Mouse (Mus musculus): ENCODE results near the gene Olfr1423. TPM values are rescaled to one million over a fixed set of nuclear protein-coding genes. Genes with fewer than 3 reads are reported as not detected.

The Olfr1423 gene
- polyA plus RNA-seq, 1 experiment from 2014 or later, result not detected

GRCm38 (mm10) chr19:12005376-12006360 lies 35.4 kb downstream of the Olfr1423 start:
- H3K4me1 ChIP-seq (replicated peaks; ENCODE audit: control insufficient read depth, insufficient read depth), result no peaks in the 10 kb centered on the region
- H3K27me3 ChIP-seq (ENCODE audit: control insufficient read depth, insufficient read depth, low read length), result no peaks in the 10 kb centered on the region
- H3K9me3 ChIP-seq (ENCODE audit: control insufficient read depth, low read length), result no peaks in the 10 kb centered on the region
- peak overlapping the region; percentile 70 for H3K4me3 ChIP-seq (ENCODE audit: low read depth, low read length)
- peak overlapping the region; percentile 63 for H3K9ac ChIP-seq (ENCODE audit: low read length)
- TF ChIP-seq CTCF (IDR thresholded peaks at IDR 0.05; ENCODE audit: low read depth) (no peak), EP300 (optimal IDR thresholded peaks at IDR 0.05) (no peak)
- H3K4me2 ChIP-seq (replicated peaks; ENCODE audit: low read depth), result peak overlapping the region; percentile 66
- H3K36me3 ChIP-seq (ENCODE audit: control insufficient read depth, insufficient read depth, low read length), result no peaks in the 10 kb centered on the region
- WGBS, result under 1% methylated on average over 41 of the region's 41 CpGs
- peak; percentile 66 for ATAC-seq (ENCODE audit: low FRiP score, low TSS enrichment)
- DNase-seq (ENCODE audit: low spot score), result peak; percentile 88
- peak overlapping the region; percentile 92 for H3K27ac ChIP-seq (replicated peaks)

DNA sequence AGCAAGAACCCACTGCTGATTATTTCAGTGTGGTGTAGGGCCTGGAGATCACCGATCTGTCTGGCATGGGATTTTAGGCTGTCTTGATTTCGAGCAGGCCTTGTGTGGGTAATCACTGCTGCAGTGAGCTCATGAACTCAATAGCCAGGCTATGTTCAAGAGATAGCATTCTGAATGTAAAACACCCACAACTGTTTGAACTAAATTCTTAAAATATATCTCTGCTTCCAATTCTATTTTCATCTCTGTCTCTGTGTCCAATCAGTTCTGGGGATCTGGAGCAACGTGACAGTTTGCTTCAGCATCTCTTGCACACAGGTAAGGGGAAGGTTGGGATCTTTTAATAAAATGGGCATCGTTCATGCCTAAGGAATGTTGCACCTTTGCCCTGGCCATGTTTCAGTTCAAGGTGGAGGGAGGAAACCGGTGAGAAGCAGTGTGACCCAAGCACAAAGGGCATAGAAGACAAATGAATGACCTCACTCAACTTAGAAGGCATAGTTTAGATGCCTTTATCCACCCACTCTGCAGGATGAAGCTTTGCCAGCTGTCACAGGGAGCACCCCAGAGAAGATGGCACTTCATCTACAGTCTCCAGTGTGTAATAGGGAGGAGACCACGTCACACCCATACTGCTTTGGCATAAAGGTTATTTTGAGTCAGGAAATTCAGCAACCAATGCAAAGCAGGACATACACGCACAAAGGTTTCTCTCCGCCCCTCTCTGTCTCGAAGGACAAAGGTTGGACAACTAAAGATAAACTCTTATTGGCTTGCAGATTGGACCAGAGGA lies 36.7 kb downstream of the Olfr1423 start:
- peak overlapping the region; percentile 66 for H3K4me2 ChIP-seq (replicated peaks; ENCODE audit: low read depth)
- H3K4me3 ChIP-seq (ENCODE audit: low read depth, low read length), result peak overlapping the region; percentile 70; the same call in 1 of the 2 replicates
- H3K27me3 ChIP-seq (ENCODE audit: control insufficient read depth, insufficient read depth, low read length), result no peaks in the 10 kb centered on the region
- H3K9ac ChIP-seq (ENCODE audit: low read length), result no peak overlapping the region
- no peak for TF ChIP-seq CTCF (IDR thresholded peaks at IDR 0.05; ENCODE audit: low read depth)
- no peaks in the 10 kb centered on the region for H3K36me3 ChIP-seq (ENCODE audit: control insufficient read depth, insufficient read depth, low read length)
- no peaks in the 10 kb centered on the region for H3K9me3 ChIP-seq (ENCODE audit: control insufficient read depth, low read length)
- 45% methylated on average over 9 of the region's 9 CpGs for WGBS
- no peaks in the 10 kb centered on the region for H3K4me1 ChIP-seq (replicated peaks; ENCODE audit: control insufficient read depth, insufficient read depth)
- DNase-seq (ENCODE audit: low spot score), result no peak
- H3K27ac ChIP-seq (replicated peaks), result no peak overlapping the region
- peak; percentile 63 for ATAC-seq (ENCODE audit: low FRiP score, low TSS enrichment)

DNA sequence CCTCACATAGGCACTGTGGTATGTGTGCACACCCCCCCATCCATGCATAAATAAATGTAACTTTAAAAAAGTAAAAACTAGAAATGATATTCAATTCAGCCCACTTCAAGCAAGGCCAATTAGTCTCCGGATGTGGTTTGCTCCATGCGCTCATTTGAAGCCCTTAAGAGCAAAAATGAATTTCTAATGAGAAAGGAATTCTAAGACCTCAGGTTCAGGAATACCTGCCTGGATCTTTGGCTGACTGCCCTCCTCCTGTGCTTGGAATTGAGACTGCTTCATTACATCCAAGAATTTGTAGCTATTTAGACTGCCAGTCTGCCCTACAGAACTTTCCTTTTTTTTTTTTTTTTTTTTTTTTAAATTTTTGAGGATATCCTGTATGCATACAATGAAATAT lies 37.5 kb downstream of the Olfr1423 start:
- no peak for DNase-seq (ENCODE audit: low spot score)
- H3K36me3 ChIP-seq (ENCODE audit: control insufficient read depth, insufficient read depth, low read length), result no peaks in the 10 kb centered on the region

DNA sequence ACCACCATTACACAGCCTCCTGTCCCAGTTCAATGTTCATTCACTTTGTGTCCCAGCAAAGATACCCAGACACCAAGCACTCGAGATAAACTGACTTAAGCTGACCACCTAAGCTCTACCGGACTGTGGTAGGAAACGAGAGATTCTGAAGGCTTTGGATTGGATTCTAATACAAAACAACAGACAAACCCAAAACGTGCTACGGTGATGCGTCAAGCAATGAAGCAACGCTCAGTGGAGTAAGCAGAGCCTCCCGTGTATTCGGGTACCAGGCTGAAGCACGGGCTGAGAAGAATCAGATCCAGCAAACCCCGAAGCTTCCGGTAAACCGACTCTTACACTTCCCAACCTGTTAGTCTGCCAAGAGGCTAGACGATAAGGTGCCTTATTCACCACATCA lies 38.3 kb downstream of the Olfr1423 start:
- Histone ChIP-seq H3K4me1 (replicated peaks; ENCODE audit: control insufficient read depth, insufficient read depth) (no peaks in the 10 kb centered on the region), H3K27me3 (ENCODE audit: control insufficient read depth, insufficient read depth, low read length) (no peaks in the 10 kb centered on the region), H3K9ac (ENCODE audit: low read length) (no peak overlapping the region), H3K9me3 (ENCODE audit: control insufficient read depth, low read length) (no peaks in the 10 kb centered on the region), H3K27ac (replicated peaks) (no peak overlapping the region), H3K4me2 (replicated peaks; ENCODE audit: low read depth) (no peak overlapping the region; the same call in 1 of the 2 replicates), H3K4me3 (ENCODE audit: low read depth, low read length) (no peak overlapping the region), H3K36me3 (ENCODE audit: control insufficient read depth, insufficient read depth, low read length) (no peaks in the 10 kb centered on the region)
- no peak for DNase-seq (ENCODE audit: low spot score)
- TF ChIP-seq EP300 (optimal IDR thresholded peaks at IDR 0.05), result no peak
- ATAC-seq (ENCODE audit: low FRiP score, low TSS enrichment), result no peak
- WGBS, result 54% methylated on average over 14 of the region's 14 CpGs

More for the DNA sequence above, 37.5 kb downstream of the Olfr1423 start:
- Histone ChIP-seq H3K4me3 (ENCODE audit: low read depth, low read length) (no peak overlapping the region), H3K9ac (ENCODE audit: low read length) (no peak overlapping the region), H3K4me2 (replicated peaks; ENCODE audit: low read depth) (no peak overlapping the region), H3K27ac (replicated peaks) (no peak overlapping the region), H3K27me3 (ENCODE audit: control insufficient read depth, insufficient read depth, low read length) (no peaks in the 10 kb centered on the region), H3K9me3 (ENCODE audit: control insufficient read depth, low read length) (no peaks in the 10 kb centered on the region), H3K4me1 (replicated peaks; ENCODE audit: control insufficient read depth, insufficient read depth) (no peaks in the 10 kb centered on the region)
- no peak for TF ChIP-seq EP300 (optimal IDR thresholded peaks at IDR 0.05)
- TF ChIP-seq CTCF (IDR thresholded peaks at IDR 0.05; ENCODE audit: low read depth), result no peak
- 85% methylated on average over 2 of the region's 2 CpGs for WGBS
- ATAC-seq (ENCODE audit: low FRiP score, low TSS enrichment), result no peak

DNA sequence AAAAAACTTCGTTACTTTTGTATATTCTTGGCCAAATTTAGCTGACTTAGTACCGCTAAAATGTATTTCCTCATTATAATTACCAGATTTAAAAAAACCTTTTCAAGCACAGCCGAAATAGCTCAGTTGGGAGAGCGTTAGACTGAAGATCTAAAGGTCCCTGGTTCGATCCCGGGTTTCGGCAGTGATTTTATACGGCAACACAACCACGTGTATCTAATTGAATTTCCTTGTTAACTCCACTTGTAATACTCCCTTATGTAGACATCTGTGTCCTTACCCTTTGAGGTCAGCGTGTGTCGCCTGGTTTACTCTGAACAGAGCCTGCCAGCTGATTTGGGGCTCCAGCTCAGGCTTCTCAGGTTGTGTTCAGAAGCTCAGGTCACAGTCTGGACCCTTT lies 39.0 kb downstream of the Olfr1423 start:
- Histone ChIP-seq H3K4me2 (replicated peaks; ENCODE audit: low read depth) (peak overlapping the region; percentile 18), H3K27ac (replicated peaks) (no peak overlapping the region), H3K4me1 (replicated peaks; ENCODE audit: control insufficient read depth, insufficient read depth) (no peaks in the 10 kb centered on the region), H3K36me3 (ENCODE audit: control insufficient read depth, insufficient read depth, low read length) (no peaks in the 10 kb centered on the region), H3K4me3 (ENCODE audit: low read depth, low read length) (no peak overlapping the region), H3K27me3 (ENCODE audit: control insufficient read depth, insufficient read depth, low read length) (no peaks in the 10 kb centered on the region), H3K9ac (ENCODE audit: low read length) (no peak overlapping the region), H3K9me3 (ENCODE audit: control insufficient read depth, low read length) (no peaks in the 10 kb centered on the region)
- ATAC-seq (ENCODE audit: low FRiP score, low TSS enrichment) (peak; percentile 31), DNase-seq (ENCODE audit: low spot score) (peak; percentile 62)
- TF ChIP-seq CTCF (IDR thresholded peaks at IDR 0.05; ENCODE audit: low read depth), result no peak
- no peak for TF ChIP-seq EP300 (optimal IDR thresholded peaks at IDR 0.05)
- WGBS, result 8% methylated on average over 11 of the region's 11 CpGs
